Mouse (Mus musculus) intestine, embryonic 15.5 days (tissue): Measurements from ENCODE around the gene Wee2. TPM values are rescaled to one million over a fixed set of nuclear protein-coding genes. Genes with fewer than 3 reads are reported as not detected.

Experiments
- ATAC-seq: fragments of 200-750 bp; cut with Nextera tagmentation; 2 replicates; pipeline ENCODE4 v1.8.0; 2017; ENCODE audit warnings: moderate TSS enrichment, moderate library complexity
- H3K27ac ChIP-seq: fragments of 300-500 bp; sonication (generic); 2 replicates; pipeline ENCODE4 v1.5.1; 2015; ENCODE audit warnings: mild to moderate bottlenecking, inconsistent platforms
- H3K27me3 ChIP-seq: fragments of 300-500 bp; sonication (generic); replicated peaks from 2 replicates; pipeline ENCODE4 v1.6.1; 2015; ENCODE audit warnings: inconsistent platforms
- H3K36me3 ChIP-seq: fragments of 300-500 bp; sonication (generic); 2 replicates; pipeline ENCODE4 v1.6.1; 2015; ENCODE audit warnings: inconsistent platforms
- H3K4me1 ChIP-seq: fragments of 300-500 bp; sonication (generic); replicated peaks from 2 replicates; pipeline ENCODE4 v1.6.1; 2015; ENCODE audit warnings: inconsistent platforms
- H3K4me2 ChIP-seq: fragments of 300-500 bp; sonication (generic); replicated peaks from 2 replicates; pipeline ENCODE4 v1.6.1; 2015; ENCODE audit warnings: mild to moderate bottlenecking, inconsistent platforms
- H3K4me3 ChIP-seq: fragments of 300-500 bp; sonication (generic); replicated peaks from 2 replicates; pipeline ENCODE4 v1.5.1; 2015; ENCODE audit warnings: inconsistent platforms
- H3K9ac ChIP-seq: fragments of 300-500 bp; sonication (generic); 2 replicates; pipeline ENCODE4 v1.6.1; 2015; ENCODE audit warnings: inconsistent platforms
- H3K9me3 ChIP-seq: fragments of 300-500 bp; sonication (generic); 2 replicates; pipeline ENCODE4 v1.6.1; 2016; ENCODE audit warnings: inconsistent platforms
- WGBS: fragments of 180-500 bp; shearing (Covaris S2); methylation state at CpG from one replicate; pipeline ENCODE4 v1.1.7; 2015; 5-methylcytosine and 5-hydroxymethylcytosine counted together
- polyA plus RNA-seq: library from polyadenylated mRNA; unstranded; fragments of >200 nt; fragmentation: Nextera tagmentation; extraction: Ambion mirVana; gene quantifications from 2 replicates; pipeline ENCODE4 v1.2.1, GENCODE M21; 2015

Gene Wee2
- polyA plus RNA-seq, 1 experiment from 2014 or later, result 0.05 TPM

GRCm38 (mm10) chr6:40493229-40493628 lies 54.3 kb downstream of the Wee2 start, which contains the start of gene Tas2r108:
Tas2r108 (plus strand) TSS chr6:40493529.
- no peaks in the 10 kb centered on the region for H3K27me3 ChIP-seq
- ATAC-seq, result no peak
- 87% methylated on average over 3 of the region's 3 CpGs for WGBS

More at GRCm38 (mm10) chr6:40493229-40493628, 54.3 kb downstream of the Wee2 start, which contains the start of gene Tas2r108:
- Histone ChIP-seq H3K4me1 (no peaks in the 10 kb centered on the region), H3K36me3 (no peaks in the 10 kb centered on the region), H3K4me2 (no peak within 1 kb of the TSS), H3K9me3 (no peaks in the 10 kb centered on the region), H3K9ac (no peak within 1 kb of the TSS), H3K27ac (no peak within 1 kb of the TSS), H3K4me3 (no peak within 1 kb of the TSS)

Other genes starting within 250 kb of the Wee2 start
- 35.4 and 37.9 TPM in 2 replicates for gene Agk, start 113.9 kb upstream of the Wee2 start, polyA plus RNA-seq
- gene E330009J07Rik, start 3.0 kb upstream of the Wee2 start, polyA plus RNA-seq, result 8.8 and 9.5 TPM in 2 replicates
- 157 and 160 TPM in 2 replicates for gene Ssbp1, start 32.3 kb downstream of the Wee2 start, polyA plus RNA-seq
- not detected in 2 replicates for gene Tas2r137, start 52.1 kb downstream of the Wee2 start, polyA plus RNA-seq
- not detected in 2 replicates for gene Tas2r108, start 54.4 kb downstream of the Wee2 start, polyA plus RNA-seq
- gene Prss37, start 80.4 kb downstream of the Wee2 start, polyA plus RNA-seq, result not detected in 2 replicates
- gene Olfr461, start 116.0 kb downstream of the Wee2 start, polyA plus RNA-seq, result 0.05 and 0.10 TPM in 2 replicates
- not detected in 2 replicates for gene Olfr460, start 130.4 kb downstream of the Wee2 start, polyA plus RNA-seq
- gene Clec5a, start 146.7 kb downstream of the Wee2 start, polyA plus RNA-seq, result 0.91 and 1.0 TPM in 2 replicates
- gene Tas2r138, start 174.2 kb downstream of the Wee2 start, polyA plus RNA-seq, result 0.16 TPM in 1 of 2 replicates, not detected in the other
- 33.7 and 37.0 TPM in 2 replicates for gene Mgam, start 189.7 kb downstream of the Wee2 start, polyA plus RNA-seq